Mouse (Mus musculus): Measurements from ENCODE around the gene Pou2f2.
A peak's percentile ranks its signal among the peaks of the same experiment; 100 is the strongest.

- TF ChIP-seq CTCF (IDR thresholded peaks at IDR 0.05) (peak; percentile 87), POLR2A (IDR thresholded peaks at IDR 0.05; ENCODE audit: insufficient read depth, low read depth, low read length) (no peak)
These were observed 46.2 kb downstream of the Pou2f2 start for GRCm38 (mm10) chr7:25133092-25134049.

Data from heart, adult 2 months (tissue).